Mouse (Mus musculus) heart, adult 10 weeks (tissue): ENCODE results near the gene Ppp1r3d. TPM values are rescaled to one million over a fixed set of nuclear protein-coding genes. Genes with fewer than 3 reads are reported as not detected.

Experiments
- polyA plus RNA-seq: library from polyadenylated mRNA; stranded (reverse); fragments of 350-450 nt; fragmentation: Illumina TruSeq; extraction: RNeasy Lipid Tissue Mini Kit (QIAGEN cat#74804); gene quantifications from one replicate; pipeline ENCODE4 v1.2.3, GENCODE M21; 2014; ENCODE audit warnings: low read depth, low replicate concordance

The Ppp1r3d gene
- polyA plus RNA-seq = 10.3 TPM

GRCm38 (mm10) chr2:178414261-178415149 is at the start of gene Ppp1r3d, which contains the start of gene Fam217b:
Gene Ppp1r3d, minus strand, starts transcription at chr2:178414472.
Gene Fam217b, plus strand, starts transcription at chr2:178414524.

GRCm38 (mm10) chr2:178430231-178430630 is 16.0 kb upstream of the Ppp1r3d start, which contains the start of gene Cdh26:
Gene Cdh26, plus strand, starts transcription at chr2:178430531.

GRCm38 (mm10) chr2:178407053-178407815 is 7.0 kb downstream of the Ppp1r3d start, which contains the start of gene Sycp2:
Gene Sycp2, minus strand, starts transcription at chr2:178407685.

Other genes with a start within 250 kb of the Ppp1r3d start
- gene Sycp2, start 6.8 kb downstream of the Ppp1r3d start, polyA plus RNA-seq = 0.37 TPM
- gene Fam217b, start 52 bp upstream of the Ppp1r3d start, polyA plus RNA-seq = 10.1 TPM
- 0.21 TPM for gene Cdh26, start 16.1 kb upstream of the Ppp1r3d start, polyA plus RNA-seq